Mouse (Mus musculus): ENCODE data around the gene Klc3.

DNA sequence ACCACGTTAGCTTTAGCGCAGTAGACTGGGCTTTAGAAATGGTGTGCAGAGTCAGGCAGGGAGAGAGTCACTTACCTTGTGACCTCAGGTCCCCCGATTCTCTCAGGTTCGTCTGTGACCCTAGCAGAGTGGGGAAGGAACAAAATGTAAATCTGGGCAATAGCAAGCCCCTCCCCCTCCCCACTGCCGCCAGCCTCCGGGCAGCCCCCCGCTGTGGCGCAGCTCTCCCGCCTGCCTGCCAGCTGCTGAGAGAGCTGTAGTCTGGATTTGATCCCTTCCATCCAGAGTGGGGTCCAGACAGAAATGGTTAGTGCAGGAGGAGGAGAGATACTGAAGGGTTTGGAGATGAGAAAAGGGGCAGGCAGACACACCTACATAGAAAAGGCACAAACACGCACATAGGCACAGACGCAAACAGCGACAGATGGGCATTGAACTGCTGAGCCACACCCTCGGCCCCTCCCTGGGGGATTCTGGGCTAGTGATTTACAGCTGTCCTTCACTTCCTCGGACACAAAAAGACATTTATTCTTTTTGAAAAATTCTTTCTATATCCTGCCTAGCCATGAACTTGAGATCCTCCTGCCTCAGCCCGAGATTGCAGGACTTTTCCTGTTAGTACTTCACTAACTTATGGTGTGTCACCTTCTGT, 24.2 kb upstream of the Klc3 start:
- TF ChIP-seq GATA1 (IDR thresholded peaks at IDR 0.05; ENCODE audit: borderline replicate concordance, low read length) = no peak
- TF ChIP-seq FLI1 (IDR thresholded peaks at IDR 0.05; ENCODE audit: low read length) = no peak
